Mouse (Mus musculus) lung, postnatal 14 days (tissue): ENCODE data around the gene Tcirg1.

Source experiments
- DNase-seq: peaks from one replicate; pipeline ENCODE4 v3.0.0; 2021

Tcirg1 gene

DNA sequence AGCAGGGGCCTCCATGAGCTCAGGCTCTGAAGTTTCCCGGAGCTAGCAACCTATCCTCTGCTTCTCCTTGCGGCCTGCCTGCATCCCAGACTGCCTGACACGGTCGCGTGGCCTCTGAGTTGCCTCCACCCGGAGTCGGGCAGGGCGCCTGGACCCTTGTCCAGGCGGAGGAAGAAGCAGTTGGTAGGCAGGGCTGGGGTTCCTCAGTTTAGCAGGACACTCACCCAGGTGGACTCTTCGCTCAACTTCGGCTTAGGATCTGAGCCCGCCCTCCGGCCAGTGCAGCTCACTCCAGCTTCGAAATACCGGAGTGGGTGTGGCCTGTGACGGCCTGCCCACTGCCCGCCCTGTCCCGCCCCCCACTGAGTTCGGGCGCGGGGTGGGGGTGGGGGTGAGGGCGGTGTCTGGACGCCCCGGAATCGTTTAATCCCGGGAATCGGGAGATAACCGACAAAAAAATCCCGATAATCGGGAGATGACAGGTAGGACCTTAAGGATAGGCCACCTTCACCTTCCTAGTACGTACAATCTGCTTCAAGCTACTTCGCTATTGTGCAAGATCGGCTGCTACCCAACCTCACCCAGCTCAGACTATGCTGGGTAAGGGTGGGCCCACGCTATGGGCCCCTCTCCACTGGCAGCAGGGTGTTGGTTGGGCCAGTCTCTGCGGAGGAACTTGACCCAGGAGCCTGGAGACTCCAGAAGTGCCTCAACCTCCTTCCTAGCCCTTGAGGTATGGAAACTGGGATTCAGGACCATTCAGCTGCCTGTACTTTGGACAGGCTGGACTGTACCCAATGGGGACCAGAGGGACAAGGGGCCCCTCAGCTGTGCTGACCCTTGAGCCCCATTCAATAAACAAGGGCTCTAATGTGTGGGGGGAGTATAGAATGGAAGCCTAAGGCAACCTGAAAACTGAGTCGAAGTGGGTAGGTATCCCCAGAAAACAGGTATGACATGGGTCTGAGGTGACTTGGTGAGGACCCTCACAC, at the start of gene Tcirg1:
TSS of gene Tcirg1 (minus strand) at position 339 of the 992 bp plus-strand sequence.
- DNase-seq, result peak; percentile 82

DNA sequence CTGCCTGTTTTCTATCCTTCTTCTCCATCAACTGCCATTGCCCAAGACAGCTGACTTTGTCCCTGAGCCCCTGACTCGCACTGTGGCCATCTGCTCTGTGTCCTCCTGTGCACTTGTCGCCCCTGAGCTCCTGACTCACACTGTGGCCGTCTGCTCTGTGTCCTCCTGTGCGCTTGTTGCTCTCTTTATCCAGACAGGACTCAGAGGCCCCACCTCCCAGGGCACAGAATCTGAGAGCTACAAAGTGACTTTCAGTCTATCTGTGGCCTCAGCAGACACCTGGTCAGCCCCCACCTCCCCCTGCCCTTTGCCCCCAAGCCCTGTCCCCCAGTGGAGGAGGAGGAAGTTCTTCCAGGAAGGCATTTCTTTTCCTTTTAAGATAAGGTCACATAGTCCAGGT, 48.9 kb upstream of the Tcirg1 start:
- no peak for DNase-seq

DNA sequence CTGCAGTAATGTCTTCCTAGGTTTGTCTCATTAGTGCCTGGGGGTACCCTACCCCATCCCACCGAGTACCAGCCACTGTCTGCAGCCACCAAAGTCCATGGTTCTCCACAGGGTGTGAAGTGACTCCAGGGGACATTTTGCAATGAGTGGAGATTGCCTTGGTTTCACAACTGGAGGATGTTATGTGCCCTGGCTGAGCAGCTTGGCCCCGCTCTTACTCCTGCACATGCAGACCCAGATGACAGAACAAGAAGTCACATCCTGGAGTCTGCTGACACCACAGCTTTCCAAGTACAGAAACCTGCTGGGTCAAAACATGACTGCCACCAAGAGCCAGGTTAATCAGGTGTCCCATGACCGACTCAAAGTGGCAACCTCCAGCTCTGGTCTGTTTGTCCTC, 48.1 kb upstream of the Tcirg1 start:
- DNase-seq, result no peak

DNA sequence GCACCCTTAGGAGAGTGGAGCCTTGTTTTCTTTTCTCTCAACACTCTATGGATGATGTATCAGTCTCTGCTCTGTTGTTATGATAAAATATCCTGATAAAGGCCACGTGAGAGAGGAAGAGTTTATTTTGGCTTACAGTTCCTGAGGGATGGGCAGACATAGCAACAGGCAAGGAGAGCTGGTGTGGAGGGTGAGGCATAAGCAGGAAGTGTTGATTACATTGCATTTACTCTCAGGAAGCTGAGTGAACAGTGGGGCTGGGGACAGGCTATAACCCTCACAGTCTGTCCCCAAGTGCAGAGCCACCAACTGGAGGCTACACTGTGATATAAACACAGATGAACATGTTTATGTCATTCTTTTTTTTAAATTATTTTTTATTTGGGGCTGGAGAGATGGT, 45.2 kb upstream of the Tcirg1 start:
- DNase-seq, result no peak

DNA sequence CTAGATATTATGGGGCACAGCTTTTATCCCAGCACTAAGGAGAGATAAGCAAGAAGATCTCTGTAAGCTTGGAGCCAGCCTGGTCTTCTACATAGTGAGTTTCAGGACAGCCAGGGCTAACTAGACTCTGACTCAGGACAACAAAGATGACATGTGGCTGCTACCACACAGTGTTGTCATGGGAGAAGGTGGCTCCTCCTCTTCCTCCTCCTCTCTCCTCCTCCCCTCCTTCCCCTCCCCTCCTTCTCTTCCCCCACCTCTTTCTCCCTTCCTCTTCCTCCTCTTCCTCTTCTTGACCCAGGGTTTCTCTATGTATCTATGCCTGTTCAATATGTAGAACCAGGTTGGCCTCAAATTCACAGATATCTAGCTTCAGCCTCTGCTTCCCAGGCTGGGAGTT, 44.5 kb upstream of the Tcirg1 start:
- no peak for DNase-seq

DNA sequence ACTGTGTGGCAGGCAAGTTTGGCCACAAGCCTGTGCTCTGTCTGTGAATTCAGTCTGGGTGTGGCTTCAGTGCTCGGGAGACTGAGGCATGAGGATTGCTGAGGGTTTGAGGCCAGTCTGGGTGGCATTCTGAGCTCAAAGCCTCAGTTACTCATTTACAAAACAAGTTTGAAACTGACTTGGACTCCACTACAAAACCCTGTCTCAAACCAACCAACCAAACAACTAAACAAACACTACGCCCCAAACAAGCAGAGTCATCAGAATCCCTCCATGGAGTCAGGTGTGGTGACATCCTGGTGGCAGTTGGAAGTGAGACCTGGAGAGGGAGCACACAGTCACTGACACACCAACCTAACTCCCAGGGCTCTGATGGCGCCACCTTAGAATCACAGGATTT, 43.4 kb upstream of the Tcirg1 start:
- DNase-seq, result no peak

DNA sequence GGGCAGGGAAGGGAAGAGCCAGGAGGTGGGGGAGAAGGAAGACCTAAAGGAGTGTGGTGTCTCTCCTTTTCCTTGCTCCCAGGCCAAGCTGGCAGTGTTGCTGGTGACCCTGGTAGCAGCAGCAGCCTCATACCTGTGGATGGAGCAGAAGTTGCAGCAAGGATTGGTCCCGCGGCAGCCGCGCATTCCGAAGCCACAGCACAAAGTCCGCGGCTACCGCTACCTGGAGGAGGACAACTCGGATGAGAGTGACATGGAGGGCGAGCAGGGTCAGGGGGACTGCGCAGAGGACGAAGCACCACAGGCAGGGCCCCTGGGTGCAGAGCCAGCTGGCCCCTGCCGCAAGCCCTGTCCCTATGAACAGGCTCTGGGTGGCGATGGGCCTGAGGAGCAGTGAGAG, 41.6 kb upstream of the Tcirg1 start:
- no peak for DNase-seq

DNA sequence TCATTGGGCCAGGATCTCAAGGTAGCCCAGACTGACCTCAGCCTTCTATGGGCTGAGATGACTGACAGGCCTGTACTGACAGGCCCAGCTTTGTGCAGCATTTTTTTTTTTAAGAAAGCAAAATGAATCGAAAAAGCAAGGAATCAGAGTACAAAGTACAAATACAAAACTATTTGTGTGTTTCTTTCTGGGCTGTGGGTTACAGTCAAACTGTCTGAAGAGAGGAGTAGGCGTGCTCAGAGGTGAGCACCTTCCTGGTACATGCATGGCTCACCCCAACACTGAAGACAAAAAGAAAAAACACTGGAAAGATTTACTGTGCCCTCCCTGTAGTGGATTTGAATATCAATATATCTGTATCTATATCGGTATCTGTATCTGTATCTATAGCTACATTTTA, 40.9 kb upstream of the Tcirg1 start:
- DNase-seq, result no peak

DNA sequence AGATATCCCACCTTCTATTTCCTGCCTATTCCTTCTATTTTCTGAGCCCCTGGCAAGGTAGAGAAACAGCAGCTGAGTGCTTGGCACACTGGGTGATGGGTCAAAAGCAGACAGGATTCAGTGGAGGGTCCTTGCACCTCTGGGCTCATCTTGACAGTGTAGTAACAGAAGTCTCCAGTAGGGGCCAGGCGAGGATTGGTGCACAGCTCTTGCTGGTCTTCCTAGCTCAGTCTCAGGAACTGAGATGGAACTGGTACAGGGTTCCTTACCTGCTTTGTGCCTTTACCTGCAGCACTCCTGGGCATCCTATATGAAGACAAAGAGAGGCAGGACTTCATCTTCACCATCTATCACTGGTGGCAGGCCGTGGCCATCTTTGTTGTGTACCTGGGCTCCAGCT, 39.8 kb upstream of the Tcirg1 start:
- DNase-seq, result peak; percentile 80

DNA sequence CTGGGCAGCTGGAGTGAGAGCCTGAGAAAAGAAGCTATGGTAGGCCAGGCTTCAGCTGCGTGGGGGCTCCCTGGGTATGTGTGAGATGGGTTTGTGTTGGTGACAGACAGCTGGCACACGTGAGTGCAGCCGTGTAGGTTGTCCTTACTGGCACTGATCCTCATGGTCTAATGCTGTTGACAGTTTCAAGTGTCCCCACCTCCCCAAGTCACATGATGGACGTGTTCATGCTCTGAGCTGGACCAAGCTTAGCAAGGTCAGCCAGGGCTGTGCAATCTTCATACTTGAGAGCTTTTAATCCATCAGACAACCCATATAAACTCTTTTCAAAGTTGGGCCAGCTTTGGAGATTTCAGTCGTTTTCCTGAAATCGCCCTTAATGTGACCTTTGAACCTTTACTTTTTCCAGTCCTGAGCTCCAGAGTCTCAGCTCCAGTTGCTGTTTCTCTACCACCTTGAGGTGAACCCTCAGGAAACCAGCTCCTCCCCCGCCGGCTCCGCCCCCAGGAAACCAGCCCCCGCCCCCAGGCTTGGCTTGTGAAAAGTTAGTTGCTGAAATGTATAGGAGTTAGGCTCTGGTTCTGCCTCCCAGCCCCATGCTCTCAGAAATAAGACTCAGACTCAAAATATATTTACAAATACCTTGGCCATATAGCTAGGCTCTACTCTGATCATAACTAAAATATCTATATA, 39.1 kb upstream of the Tcirg1 start:
- no peak for DNase-seq

DNA sequence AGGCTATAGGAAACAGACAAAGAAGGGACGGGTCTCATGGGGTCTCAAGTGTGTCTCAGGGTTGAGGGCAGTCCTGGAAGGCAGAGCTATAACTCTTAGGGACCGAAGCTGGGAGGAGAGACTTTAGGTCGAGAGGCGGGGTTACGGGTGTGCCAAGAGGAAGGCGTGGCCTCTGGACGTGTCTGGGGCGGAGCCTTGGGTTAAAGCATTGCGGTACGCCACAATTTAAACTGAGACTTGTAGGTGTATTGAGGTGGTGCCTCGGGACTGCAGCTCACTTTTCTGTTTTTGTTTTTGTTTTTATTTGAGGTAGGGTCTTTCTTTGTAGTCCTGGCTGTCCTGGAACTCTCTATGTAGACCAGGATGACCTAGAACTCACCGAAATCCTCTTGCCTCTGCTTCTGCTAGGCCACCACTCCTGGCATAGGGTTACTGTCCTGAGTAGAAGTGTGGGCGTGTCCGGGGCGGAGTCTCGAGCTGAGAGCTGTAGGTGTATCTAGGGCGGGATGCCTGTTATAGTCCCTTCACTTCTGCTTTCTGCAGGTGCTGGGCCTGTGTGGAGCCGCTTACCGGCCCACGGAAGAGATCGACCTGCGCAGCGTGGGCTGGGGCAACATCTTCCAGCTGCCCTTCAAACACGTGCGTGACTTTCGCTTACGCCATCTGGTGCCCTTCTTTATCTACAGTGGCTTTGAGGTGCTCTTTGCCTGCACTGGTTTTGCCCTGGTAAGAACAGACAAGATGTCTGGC, 36.2 kb upstream of the Tcirg1 start:
- DNase-seq, result peak; percentile 67

DNA sequence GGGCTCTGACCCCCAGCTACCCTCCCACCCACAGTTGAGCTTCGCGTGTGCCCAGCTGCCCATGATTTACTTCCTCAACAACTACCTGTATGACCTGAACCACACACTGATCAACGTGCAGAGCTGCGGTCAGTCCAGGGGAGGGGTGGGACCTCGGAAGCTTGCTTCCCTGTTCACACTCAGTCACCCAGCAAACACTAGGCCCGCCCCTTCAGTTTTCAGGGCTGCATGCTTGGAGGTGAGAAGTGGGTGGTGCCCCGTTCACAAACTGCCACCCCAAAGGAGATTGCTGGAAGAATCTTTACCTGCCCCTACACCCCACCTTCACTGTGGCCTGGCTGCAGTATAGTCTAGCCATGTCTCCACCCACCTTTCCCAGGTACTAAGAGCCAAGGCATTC, 35.4 kb upstream of the Tcirg1 start:
- DNase-seq, result no peak

DNA sequence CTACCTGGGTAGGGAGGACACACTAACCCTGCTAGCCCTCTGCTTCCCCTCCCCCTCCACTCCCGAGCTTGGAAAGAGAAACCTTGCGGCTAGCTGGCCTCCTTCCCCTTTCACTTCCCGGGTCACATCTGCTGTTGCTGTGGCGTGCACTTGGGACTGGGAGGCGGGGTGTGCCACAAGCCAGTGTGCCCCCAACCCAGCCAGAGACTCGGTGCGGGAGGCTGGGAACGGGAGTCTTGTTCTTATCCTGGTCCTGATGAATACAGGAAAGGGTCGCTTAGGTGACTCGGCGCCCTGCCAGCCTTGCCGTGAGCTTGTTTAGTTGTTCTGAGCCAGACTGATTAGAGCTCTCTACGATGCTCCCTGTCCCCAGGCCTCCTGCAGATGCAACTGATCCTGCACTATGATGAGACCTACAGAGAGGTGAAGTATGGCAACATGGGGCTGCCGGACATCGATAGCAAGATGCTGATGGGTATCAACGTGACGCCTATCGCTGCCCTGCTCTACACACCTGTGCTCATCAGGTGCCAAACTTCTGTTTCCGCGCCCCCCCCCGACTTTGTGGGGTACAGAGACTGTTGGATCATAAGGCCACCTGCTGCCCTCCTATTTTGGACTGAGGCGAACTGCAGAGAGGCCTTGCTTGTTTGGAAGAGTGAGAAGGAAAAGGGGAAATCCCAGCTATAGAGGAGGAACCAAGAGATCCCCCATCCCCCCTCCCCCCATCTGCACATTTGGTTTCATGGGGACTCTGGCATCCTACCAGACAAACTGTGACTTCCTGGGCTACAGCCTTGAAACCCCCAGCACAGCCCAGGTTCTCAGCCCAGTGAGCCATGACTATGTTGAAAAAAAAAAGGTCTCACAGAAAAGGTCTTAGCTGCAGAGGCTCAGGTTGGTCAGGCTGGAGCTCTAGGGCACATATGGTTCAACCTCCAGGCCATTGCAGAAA, 29.2 kb upstream of the Tcirg1 start:
- DNase-seq, result peak; percentile 75

DNA sequence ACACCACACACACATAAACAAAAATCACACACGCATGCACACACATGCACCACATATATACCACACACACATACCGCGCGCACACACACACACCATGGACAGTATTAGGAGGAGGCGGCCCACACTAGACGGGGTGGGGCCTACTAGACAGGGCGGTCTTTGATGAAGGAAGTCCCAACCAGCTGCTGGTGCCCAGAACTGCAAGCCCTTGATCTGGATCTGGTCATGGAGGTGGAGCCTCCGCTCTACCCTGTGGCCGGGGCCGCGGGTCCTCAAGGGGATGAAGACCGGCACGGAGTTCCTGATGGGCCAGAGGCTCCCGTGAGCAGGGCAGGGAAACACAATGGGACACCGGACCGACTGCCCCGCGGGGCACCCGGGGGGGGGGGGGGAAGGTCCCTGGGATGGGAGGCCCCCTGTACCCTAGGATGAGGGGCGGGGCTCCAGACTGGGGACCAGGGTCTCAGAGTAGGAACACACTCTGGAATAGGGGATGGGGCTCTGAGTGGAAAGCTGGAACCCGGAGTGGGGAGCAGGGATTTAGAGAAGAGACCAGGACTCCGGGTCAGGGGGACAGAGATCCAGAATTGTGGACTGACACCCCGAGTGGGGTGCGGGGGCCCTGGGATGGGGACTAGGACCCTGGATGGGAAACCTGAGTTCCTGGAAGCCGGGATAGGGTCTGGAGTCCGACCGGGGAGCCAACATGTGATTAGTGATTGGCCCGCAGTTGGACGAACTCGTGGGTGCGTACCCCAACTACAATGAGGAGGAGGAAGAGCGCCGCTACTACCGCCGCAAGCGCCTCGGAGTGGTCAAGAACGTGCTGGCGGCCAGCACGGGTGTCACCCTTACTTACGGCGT, 28.3 kb upstream of the Tcirg1 start, which contains the start of gene Unc93b1:
TSS of gene Unc93b1 (plus strand) at position 155 of the 864 bp plus-strand sequence.
- peak; percentile 76 for DNase-seq

DNA sequence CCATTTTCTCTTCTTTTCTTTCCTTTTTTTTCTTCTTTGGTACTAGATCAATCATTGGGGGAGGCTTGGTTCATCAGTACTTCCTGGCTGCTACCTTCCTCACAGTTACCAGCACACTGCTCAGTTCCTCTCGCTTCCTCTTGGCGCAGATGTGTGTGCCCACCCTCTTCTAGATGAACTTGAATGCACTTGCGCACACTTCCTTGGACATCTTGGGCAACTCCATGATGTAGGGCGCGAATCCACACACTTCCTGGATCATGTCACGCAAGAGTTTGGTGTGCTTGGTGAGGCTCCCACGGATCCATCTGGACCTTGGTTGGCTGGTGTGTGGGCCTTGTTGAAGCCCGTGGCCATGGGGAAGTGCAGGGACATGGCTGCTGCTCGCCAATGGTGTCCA, 24.8 kb upstream of the Tcirg1 start:
- DNase-seq, result no peak

DNA sequence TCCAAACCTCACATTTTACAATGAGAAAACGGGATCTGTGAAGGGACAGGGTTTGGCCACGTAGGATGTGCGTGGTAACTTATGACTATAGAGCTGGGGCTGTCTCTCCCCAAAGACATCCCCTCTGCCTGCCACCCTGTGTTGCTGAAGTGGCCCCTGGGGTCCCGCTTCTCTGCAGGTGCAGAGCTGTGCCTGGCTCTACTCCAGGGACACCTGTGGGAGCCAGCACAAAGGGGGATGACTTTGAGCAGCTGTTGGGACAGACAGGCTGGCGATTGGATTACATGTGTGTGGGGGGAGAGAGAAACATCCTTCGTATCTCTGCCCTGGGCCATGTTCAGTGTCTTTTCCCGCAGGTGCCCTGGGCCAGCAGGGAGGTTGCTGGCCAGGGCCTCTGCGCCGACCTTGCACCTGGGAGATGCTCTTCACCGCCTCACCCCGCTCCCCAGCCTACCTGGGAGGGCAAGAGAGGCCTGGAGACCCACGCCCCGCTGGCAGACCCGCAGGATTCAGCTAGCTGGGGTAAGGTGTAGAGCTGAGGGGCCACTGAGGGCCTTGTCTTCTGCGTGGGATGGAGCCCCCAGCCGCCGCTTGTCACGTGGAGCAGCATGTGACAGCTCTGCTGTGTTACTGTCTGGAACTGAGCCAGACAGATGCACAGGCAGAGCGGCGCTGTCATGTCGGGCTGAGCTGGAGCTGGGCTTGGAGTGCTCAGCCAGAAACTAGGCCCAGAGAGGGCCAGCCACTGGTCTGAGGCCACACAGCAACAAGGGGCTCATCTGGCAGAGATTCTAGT, 23.5 kb upstream of the Tcirg1 start:
- DNase-seq, result no peak

DNA sequence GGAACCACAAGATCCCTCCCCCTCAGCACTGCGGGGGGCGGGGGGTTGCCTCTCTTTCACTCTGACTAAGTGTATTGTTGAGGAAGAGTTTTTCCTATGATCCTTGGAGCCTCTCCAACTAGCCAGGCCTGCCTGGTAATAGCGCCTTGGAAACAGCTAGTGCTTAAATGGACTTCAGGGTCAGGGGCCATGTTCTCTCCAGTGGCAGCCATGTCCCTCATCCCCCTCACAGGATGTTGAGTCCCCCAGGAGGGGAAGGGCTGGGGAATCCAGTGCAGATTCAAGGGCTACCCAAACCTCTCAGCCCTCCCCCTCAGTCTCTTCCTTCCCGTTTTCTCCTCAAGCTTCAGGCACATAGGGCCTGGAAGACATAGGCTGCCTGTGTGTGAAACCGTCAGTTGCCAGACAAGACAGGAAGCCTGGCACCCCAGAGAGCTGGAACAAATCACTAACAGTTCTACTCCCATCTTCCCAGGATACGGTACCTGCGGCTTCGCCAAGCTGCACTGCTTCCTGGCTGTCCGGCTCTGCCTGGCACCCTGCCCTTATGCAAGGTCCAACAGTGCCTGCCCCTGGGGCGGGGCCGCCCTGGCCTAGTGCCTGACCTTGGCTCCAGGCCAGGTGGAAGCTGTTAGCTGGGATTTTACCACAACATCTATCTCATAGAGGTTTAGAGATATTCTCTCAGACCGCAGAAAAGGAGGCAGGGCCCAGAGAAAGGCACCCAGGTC, 22.4 kb upstream of the Tcirg1 start, which contains the start of gene Aldh3b1:
TSS of gene Aldh3b1 (minus strand) at position 598 of the 731 bp plus-strand sequence.
- DNase-seq, result peak; percentile 95

DNA sequence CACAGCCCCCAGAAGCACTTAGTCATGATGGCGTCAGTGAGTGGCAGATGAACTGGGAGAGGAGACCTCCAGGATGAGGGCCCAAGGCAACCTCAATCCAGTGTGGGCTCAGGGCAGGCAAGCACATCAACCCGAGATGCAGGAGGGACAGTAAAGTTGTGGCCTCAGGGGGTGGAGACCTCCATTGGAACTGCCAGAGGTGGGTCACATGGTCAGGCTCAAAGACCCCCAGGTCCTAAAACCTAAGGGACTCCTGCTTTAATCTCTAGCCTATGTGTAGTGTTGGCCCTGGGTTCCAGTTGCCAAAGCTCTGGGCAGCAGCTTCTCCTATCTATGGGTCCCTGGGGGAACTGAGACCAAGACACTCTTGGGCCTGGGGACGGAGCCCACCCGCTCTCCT, 21.8 kb upstream of the Tcirg1 start:
- DNase-seq, result no peak

DNA sequence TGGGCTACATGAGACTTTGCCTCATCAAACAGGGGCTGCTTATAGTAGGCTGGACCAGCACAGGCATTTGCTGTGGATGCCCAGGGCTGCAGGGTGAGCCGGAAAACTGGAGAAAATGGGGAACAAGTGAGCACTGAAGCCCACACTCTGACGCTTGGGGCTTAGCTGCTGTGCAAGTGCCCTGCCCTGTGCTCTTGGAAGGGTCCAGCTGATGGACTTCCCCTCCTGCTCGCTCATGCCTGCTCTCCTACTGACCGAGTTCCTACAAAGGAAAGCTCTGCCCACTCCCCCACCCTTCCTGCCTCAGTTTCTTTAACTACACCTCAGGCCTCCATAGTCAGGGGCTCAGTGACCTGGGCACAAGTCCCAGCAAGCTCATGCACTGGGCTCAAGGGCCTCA, 21.1 kb upstream of the Tcirg1 start:
- DNase-seq, result no peak
